Mouse (Mus musculus) lung, adult 2 months (tissue): Measurements from ENCODE around the gene 5730480H06Rik. TPM values are rescaled to one million over a fixed set of nuclear protein-coding genes. Genes with fewer than 3 reads are reported as not detected.

Experiments
- DNase-seq: peaks from one replicate; pipeline ENCODE4 v3.0.0; 2022
- H3K4me1 ChIP-seq: fragments of 200-500 bp; 2 replicates; pipeline ENCODE4 v1.6.1; 2011; ENCODE audit warnings: low read length; ENCODE audit not compliant: control insufficient read depth, insufficient read depth
- H3K4me3 ChIP-seq: fragments of 200-500 bp; replicated peaks from 2 replicates; pipeline ENCODE3; 2011; ENCODE audit warnings: low read depth, mild to moderate bottlenecking, control low read depth, low read length; ENCODE audit errors: extremely low read depth
- CTCF ChIP-seq: fragments of 200-500 bp; IDR thresholded peaks from 2 replicates; pipeline ENCODE4 v1.5.1; 2011; ENCODE audit warnings: mild to moderate bottlenecking, low read length, control low read depth; ENCODE audit not compliant: insufficient read depth
- POLR2A ChIP-seq: fragments of 200-500 bp; IDR thresholded peaks from 2 replicates; pipeline ENCODE4 v1.6.1; 2011; ENCODE audit warnings: low read depth, mild to moderate bottlenecking, control low read depth, low read length, borderline replicate concordance; ENCODE audit errors: extremely low read depth
- WGBS: fragments of 180-500 bp; shearing (Covaris S2); methylation state at CpG from one replicate; pipeline ENCODE4 v1.1.7; 2018; 5-methylcytosine and 5-hydroxymethylcytosine counted together
- polyA plus RNA-seq: library from polyadenylated mRNA; depleted of rRNA; stranded (reverse); fragments of >200 nt; gene quantifications from 2 replicates; pipeline ENCODE4 v1.2.3, GENCODE M21; 2012

Gene 5730480H06Rik
- polyA plus RNA-seq, 1 experiment = 5.0 TPM

DNA sequence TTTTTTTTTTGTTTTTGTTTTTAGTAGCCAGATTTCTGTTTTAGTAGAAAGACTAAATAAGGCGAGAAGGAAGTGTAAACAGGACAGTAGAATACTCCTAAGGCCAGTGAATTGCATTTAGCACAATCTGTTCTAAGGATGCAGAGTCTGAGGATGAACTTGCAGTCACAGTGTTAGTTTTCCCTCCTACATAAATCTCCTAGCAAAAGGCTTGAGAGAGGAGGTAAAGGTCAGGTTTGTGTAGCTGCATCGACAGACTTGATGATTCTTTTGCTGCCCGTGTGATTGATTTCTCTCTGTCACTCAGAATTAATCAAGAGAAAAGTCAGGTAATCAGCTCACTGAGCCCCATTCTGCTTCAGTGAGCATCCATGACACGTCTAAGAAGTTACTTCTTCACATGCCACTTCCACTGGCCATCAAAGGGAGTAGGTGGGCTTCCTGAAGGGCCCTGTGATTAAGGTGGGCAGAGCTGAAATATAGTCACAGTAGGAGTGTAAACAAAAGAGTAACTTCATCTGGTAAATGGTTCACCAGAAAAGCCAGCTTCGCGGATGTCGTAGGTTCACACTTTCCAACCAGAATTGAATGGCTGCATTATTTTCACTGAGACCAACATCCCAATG lies 13.2 kb downstream of the 5730480H06Rik start:
- H3K4me3 ChIP-seq = no peak overlapping the region
- WGBS = 63% methylated on average over 7 of the region's 7 CpGs
- TF ChIP-seq CTCF (no peak), POLR2A (no peak)

DNA sequence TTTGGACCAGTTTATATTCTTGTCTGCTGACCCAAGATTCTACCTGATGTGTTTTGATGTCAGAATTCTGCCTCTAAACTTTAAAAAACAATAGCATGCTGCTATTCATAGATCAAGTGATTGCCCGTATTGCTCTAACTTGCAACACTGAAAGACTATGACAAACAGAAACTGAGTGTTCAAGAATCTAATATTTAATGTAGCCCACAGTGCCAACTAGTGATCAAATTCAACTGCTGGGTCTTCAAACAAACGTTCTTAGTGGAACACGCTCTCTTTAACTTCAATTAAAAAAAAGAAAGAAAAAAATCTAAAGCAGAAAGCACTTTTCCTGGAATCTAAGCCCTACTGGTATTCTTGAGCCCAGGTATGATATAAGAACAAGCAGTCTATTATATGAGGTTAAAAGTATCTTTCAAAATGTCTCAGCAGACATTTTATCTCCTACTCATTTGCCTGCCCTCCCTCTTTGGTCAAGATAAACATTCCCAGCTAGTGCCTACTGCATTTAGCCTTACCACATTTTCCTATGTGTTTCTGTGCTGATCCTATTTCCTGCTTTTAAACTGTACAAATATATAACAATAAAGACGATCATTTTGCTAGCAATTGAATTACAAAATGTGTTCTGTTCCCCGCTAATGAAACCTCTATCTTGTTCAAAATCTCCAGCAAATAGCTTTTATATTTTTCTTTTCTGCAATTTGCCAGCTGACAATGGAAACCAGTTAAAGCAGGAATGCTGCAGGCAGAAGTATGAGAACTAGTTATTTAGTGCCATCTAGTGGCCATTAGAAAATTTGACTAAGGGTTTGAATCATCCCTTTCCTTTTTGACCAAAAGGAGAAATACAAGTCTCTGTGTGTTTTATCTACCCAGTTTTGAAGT lies 17.6 kb downstream of the 5730480H06Rik start:
- Histone ChIP-seq H3K4me3 (no peak overlapping the region), H3K4me1 (no peaks in the 10 kb centered on the region)
- WGBS = 25% methylated on average over 5 of the region's 5 CpGs
- DNase-seq = no peak
- TF ChIP-seq CTCF (no peak), POLR2A (no peak)

More for the DNA sequence above, 13.2 kb downstream of the 5730480H06Rik start:
- H3K4me1 ChIP-seq = no peaks in the 10 kb centered on the region
- no peak for DNase-seq

DNA sequence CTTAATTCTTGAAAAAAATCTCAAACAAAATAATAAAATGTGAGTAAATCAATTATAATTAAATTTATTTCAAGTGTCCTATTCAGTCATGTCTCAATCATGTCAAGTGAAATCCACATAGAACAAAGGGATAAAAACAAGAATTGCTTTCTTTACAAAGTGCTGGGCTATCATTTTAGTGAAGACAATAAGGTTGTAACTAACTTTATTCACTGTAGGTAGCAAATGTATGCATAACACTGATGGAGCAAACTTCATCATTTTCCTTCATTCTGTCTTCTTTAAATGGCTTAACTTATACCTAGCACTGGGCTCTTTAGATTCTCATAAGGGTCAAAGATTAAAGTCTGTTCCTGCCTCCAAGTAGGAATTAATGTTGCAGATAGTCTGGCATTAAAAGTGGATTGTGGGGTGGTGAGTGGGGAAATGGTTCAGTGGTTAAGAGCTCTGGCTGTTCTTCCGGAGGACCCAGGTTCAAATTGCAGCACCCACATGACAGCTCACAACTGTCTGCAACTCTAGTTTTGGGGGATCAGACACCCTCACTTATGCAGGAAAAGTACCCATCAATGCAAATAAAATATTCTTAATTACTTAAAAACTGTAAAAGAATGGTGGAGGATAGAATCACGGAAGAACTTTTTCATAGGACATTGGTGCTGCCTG lies 18.4 kb downstream of the 5730480H06Rik start:
- no peak for DNase-seq

DNA sequence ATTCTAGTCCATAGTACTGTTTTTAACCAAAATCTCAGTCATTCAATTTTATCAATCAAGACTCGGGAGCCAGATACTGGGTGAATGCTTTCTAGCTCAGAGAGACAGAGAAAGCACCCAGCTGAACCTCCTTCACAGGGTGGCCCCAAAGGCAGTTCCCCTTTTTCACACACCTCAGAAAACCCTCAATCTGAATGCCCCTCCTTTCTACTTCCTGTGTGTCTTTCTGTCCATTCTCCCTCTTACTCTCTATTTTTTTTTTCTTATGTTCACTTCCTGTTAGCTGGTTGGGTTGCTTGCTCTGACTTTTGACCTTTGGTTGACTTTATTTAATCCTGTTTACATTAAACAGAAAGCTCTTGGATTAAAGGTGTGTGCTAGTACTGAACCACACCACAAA lies 21.6 kb downstream of the 5730480H06Rik start:
- no peak for DNase-seq

More for the DNA sequence above, 18.4 kb downstream of the 5730480H06Rik start:
- 98% methylated on average over 2 of the region's 2 CpGs for WGBS
- Histone ChIP-seq H3K4me3 (no peak overlapping the region), H3K4me1 (no peaks in the 10 kb centered on the region)
- TF ChIP-seq POLR2A (no peak), CTCF (no peak)

DNA sequence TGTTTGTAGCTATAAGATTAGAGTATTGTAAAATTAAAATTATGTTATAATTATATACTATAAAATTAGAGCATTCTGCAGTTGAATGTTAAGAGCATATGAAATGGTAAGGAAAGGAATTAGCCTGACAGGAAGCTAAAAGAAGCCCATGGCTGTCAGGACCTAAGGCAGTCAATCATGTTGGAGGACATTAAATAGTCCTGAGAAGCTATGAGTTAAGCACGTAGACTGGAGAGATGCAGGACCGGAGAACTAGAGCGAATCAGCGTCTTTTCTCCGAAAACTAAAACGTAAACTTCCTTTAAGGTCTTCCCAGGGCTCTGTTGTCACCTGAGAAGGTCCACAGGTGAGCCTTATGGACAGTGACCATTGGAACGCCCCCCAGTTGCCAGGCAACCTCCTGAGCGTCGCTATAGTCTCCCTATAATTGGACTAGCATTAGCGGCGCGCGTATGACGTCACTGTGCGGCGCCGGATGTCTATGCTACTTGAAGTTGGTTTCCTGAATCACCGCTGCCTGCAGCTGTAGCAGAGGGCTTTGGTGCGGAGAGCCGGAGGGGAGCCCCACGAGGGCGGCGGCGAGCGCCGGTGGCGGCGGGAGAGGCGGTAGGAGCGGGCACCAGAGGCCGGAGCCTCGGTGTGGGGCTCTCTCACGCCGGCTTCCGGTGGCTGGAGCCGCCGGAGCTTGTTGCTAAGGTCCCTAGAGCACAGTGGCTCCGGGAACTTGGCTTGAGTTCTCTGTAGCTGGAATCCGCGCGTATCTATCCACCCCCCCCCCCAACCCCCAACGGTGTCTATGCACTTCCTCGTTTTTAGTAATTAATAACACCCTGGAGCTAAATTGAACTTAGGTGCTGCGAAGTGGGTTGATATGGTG lies 44.4 kb downstream of the 5730480H06Rik start:
- Histone ChIP-seq H3K4me3 (peak overlapping the region; percentile 67), H3K4me1 (no peaks in the 10 kb centered on the region; the same call in 1 of the 2 replicates)
- TF ChIP-seq POLR2A (peak; percentile 68; the same call in 1 of the 2 replicates), CTCF (no peak)
- WGBS = under 1% methylated on average over 44 of the region's 44 CpGs
- DNase-seq = peak; percentile 94

More for the DNA sequence above, 21.6 kb downstream of the 5730480H06Rik start:
- WGBS = 80% methylated on average over 1 of the region's 1 CpGs
- TF ChIP-seq POLR2A (no peak), CTCF (no peak)
- Histone ChIP-seq H3K4me1 (no peaks in the 10 kb centered on the region), H3K4me3 (no peak overlapping the region)

DNA sequence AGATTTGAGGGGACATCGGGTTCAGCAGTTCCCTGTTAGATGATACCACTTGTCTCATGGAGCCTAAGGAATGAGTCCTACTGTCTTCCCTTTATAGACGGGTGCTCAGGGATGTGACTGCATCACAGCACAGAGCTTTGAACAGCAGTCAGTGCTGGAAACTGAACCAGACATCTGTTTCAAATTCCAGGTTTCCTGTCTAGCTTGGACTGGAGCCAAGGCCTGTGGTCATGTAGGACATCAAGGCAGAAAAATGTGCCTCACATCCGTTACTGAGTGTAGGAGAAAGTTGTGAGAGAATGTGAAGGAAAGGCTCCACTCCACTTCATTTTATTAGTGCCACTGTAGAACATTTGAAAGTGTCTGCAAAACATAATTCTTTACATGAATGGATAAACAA lies 74.7 kb downstream of the 5730480H06Rik start:
- Histone ChIP-seq H3K4me1 (no peaks in the 10 kb centered on the region), H3K4me3 (no peak overlapping the region)
- 56% methylated on average over 3 of the region's 3 CpGs for WGBS
- no peak for TF ChIP-seq POLR2A
- TF ChIP-seq CTCF = no peak
- no peak for DNase-seq

DNA sequence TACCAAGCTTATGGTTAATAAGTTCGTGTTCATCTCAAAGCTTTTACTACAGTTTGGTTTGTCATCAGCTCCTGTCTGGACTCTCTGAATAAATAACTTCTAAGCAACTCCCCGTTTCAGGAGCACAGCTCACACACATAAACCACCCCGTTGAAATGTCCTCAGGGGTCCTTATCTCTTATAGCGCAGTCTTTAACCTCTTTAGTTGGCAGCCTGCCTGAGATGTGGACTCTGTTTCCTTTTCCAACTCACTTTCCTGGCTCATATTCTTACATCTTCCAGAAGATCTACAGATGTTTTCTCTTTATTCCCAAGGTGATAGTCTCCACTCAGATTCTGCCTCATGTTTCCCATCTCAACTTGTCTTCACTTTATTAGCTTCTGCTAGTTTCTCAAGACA lies 80.5 kb downstream of the 5730480H06Rik start:
- WGBS = 48% methylated on average over 4 of the region's 4 CpGs
- DNase-seq = no peak
- TF ChIP-seq POLR2A (no peak), CTCF (no peak)
- H3K4me3 ChIP-seq = no peak overlapping the region
- H3K4me1 ChIP-seq = no peaks in the 10 kb centered on the region

DNA sequence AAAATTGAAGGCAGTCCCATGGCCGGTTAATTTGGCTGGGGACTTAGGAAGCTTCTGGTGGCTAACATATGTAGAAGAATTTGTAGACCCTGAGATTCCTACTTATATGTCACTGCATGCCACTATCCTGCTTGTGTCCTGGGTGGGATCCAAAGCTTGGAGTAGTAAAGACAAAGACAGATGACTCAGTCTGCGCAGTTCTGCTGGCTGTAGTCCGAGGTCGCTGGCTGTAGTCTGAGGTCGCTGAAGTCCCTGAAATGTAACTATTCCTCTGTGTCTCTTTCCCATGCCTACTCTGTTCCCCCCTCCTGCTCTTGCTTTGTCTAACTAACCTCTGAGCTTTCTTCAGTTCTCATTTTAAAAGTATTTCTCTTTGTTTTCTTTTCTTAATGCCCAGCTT lies 82.6 kb downstream of the 5730480H06Rik start:
- no peak overlapping the region for H3K4me3 ChIP-seq
- no peaks in the 10 kb centered on the region for H3K4me1 ChIP-seq
- no peak for DNase-seq
- no peak for TF ChIP-seq POLR2A
- TF ChIP-seq CTCF = no peak
- 65% methylated on average over 5 of the region's 5 CpGs for WGBS
